Mouse (Mus musculus) myocyte (in vitro differentiated cells): ENCODE measurements around the gene Cma1.
"Not testable (repeated sequence)": the region's sequence is repeated elsewhere in the genome, so short reads cannot be mapped to it uniquely, and the experiment has no call there.

Experiments used
- E2F4 ChIP-seq: IDR thresholded peaks from one replicate; pipeline ENCODE4 v1.6.1; 2011; ENCODE audit warnings: mild to moderate bottlenecking, control low read depth, moderate library complexity; ENCODE audit not compliant: insufficient read depth
- MAX ChIP-seq: IDR thresholded peaks from one replicate; pipeline ENCODE4 v1.6.1; 2011; ENCODE audit warnings: low read depth, mild to moderate bottlenecking, control low read depth
- POLR2A ChIP-seq: IDR thresholded peaks from one replicate; pipeline ENCODE4 v1.6.1; 2011; ENCODE audit warnings: low read depth, mild to moderate bottlenecking, control low read depth, moderate library complexity; ENCODE audit not compliant: insufficient read length
- REST ChIP-seq: IDR thresholded peaks from one replicate; pipeline ENCODE4 v1.6.1; 2011; ENCODE audit warnings: mild to moderate bottlenecking, control low read depth, moderate library complexity; ENCODE audit not compliant: insufficient read depth, insufficient read length

- TF ChIP-seq POLR2A, E2F4, MAX, REST: not testable (repeated sequence)
Observed at GRCm38 (mm10) chr14:55963900-55964299, 19.4 kb upstream of the Cma1 start.
